Mouse (Mus musculus) gastrocnemius, postnatal 36 days (tissue): Measurements from ENCODE around the gene 2010315B03Rik. TPM values are rescaled to one million over a fixed set of nuclear protein-coding genes. Genes with fewer than 3 reads are reported as not detected.

Experiments
- total RNA-seq, 2 experiments: library from RNA; stranded (reverse); gene quantifications; 2 replicates each; pipeline ENCODE4 v1.2.3; 2021

Gene 2010315B03Rik
- total RNA-seq, 2 experiments from 2014 or later, result 7.5 to 10.6 TPM

Other genes with a start within 250 kb of the 2010315B03Rik start
- 1 to 10 TPM in 1 of 2 experiments, under 1 TPM in 1; 0.56 to 1.2 TPM for gene Ccr2, start 210.7 kb downstream of the 2010315B03Rik start, total RNA-seq
- under 1 TPM; 0.28 to 0.30 TPM for gene Ccr5, start 191.2 kb downstream of the 2010315B03Rik start, total RNA-seq
- gene Ppp2r3d, start 164.2 kb upstream of the 2010315B03Rik start, total RNA-seq, result 10 to 100 TPM; 29.3 to 31.5 TPM
- gene Gm21836, start 181.1 kb upstream of the 2010315B03Rik start, total RNA-seq, result not detected